Mouse (Mus musculus): ENCODE results near the gene Man1c1. TPM values are rescaled to one million over a fixed set of nuclear protein-coding genes. Genes with fewer than 3 reads are reported as not detected.
A peak's percentile ranks its signal among the peaks of the same experiment; 100 is the strongest.

The Man1c1 gene
- polyA plus RNA-seq, 1 experiment = 6.7 TPM

GRCm38 (mm10) chr4:134686022-134686661, 17.9 kb downstream of the Man1c1 start:
- Histone ChIP-seq H3K27me3 (ENCODE audit: control insufficient read depth, insufficient read depth, insufficient read length) (no peaks in the 10 kb centered on the region), H3K79me3 (ENCODE audit: low read depth) (no peaks in the 10 kb centered on the region), H3K4me3 (ENCODE audit: insufficient read depth, poor library complexity, severe bottlenecking) (no peak overlapping the region), H3ac (ENCODE audit: control insufficient read depth, insufficient read length, low read depth) (no peak overlapping the region), H3K36me3 (ENCODE audit: control insufficient read depth, insufficient read depth) (no peaks in the 10 kb centered on the region), H3K79me2 (ENCODE audit: control insufficient read depth, insufficient read depth) (no peaks in the 10 kb centered on the region)
- TF ChIP-seq MYOD1 (IDR thresholded peaks at IDR 0.05; ENCODE audit: control insufficient read depth, insufficient read length, low read depth) (no peak), CTCF (IDR thresholded peaks at IDR 0.05; ENCODE audit: control insufficient read depth, insufficient read depth, insufficient read length) (no peak), MYOG (IDR thresholded peaks at IDR 0.05; ENCODE audit: control insufficient read depth, extremely low read depth, insufficient read length) (no peak), FOSL1 (IDR thresholded peaks at IDR 0.05; ENCODE audit: insufficient read depth, low read length, poor library complexity, severe bottlenecking) (no peak), CEBPB (IDR thresholded peaks at IDR 0.05; ENCODE audit: low read depth) (no peak)

- Histone ChIP-seq H3ac (ENCODE audit: control insufficient read depth, insufficient read length, low read depth) (no peak overlapping the region), H3K36me3 (ENCODE audit: control insufficient read depth, insufficient read depth) (no peaks in the 10 kb centered on the region), H3K79me2 (ENCODE audit: control insufficient read depth, insufficient read depth) (no peaks in the 10 kb centered on the region), H3K4me3 (ENCODE audit: insufficient read depth, poor library complexity, severe bottlenecking) (no peak overlapping the region), H3K79me3 (ENCODE audit: low read depth) (no peaks in the 10 kb centered on the region), H3K27me3 (ENCODE audit: control insufficient read depth, insufficient read depth, insufficient read length) (no peaks in the 10 kb centered on the region)
- TF ChIP-seq CEBPB (IDR thresholded peaks at IDR 0.05; ENCODE audit: low read depth) (no peak), USF1 (IDR thresholded peaks at IDR 0.05; ENCODE audit: low read depth) (no peak), MYOG (IDR thresholded peaks at IDR 0.05; ENCODE audit: control insufficient read depth, extremely low read depth, insufficient read length) (no peak), CTCF (IDR thresholded peaks at IDR 0.05; ENCODE audit: control insufficient read depth, insufficient read depth, insufficient read length) (no peak), MYOD1 (IDR thresholded peaks at IDR 0.05; ENCODE audit: control insufficient read depth, insufficient read length, low read depth) (no peak), FOSL1 (IDR thresholded peaks at IDR 0.05; ENCODE audit: insufficient read depth, low read length, poor library complexity, severe bottlenecking) (no peak), MAX (IDR thresholded peaks at IDR 0.05) (no peak)
Measured at GRCm38 (mm10) chr4:134684637-134685338, 19.3 kb downstream of the Man1c1 start.

GRCm38 (mm10) chr4:134683892-134684291, 20.2 kb downstream of the Man1c1 start:
- no peaks in the 10 kb centered on the region for H3K79me3 ChIP-seq (ENCODE audit: low read depth)
- no peaks in the 10 kb centered on the region for H3K79me2 ChIP-seq (ENCODE audit: control insufficient read depth, insufficient read depth)
- no peak overlapping the region for H3K4me3 ChIP-seq (ENCODE audit: insufficient read depth, poor library complexity, severe bottlenecking)
- no peaks in the 10 kb centered on the region for H3K36me3 ChIP-seq (ENCODE audit: control insufficient read depth, insufficient read depth)
- TF ChIP-seq USF1 (IDR thresholded peaks at IDR 0.05; ENCODE audit: low read depth) = no peak
- TF ChIP-seq MYOG (IDR thresholded peaks at IDR 0.05; ENCODE audit: control insufficient read depth, extremely low read depth, insufficient read length) = no peak
- no peak for TF ChIP-seq MAX (IDR thresholded peaks at IDR 0.05)
- no peak for TF ChIP-seq FOSL1 (IDR thresholded peaks at IDR 0.05; ENCODE audit: insufficient read depth, low read length, poor library complexity, severe bottlenecking)
- TF ChIP-seq MYOD1 (IDR thresholded peaks at IDR 0.05; ENCODE audit: control insufficient read depth, insufficient read length, low read depth) = no peak
- TF ChIP-seq CEBPB (IDR thresholded peaks at IDR 0.05; ENCODE audit: low read depth) = no peak
- no peak for TF ChIP-seq CTCF (IDR thresholded peaks at IDR 0.05; ENCODE audit: control insufficient read depth, insufficient read depth, insufficient read length)
- no peaks in the 10 kb centered on the region for H3K27me3 ChIP-seq (ENCODE audit: control insufficient read depth, insufficient read depth, insufficient read length)
- no peak overlapping the region for H3ac ChIP-seq (ENCODE audit: control insufficient read depth, insufficient read length, low read depth)

GRCm38 (mm10) chr4:134683008-134683407, 21.1 kb downstream of the Man1c1 start:
- peak; percentile 23 for TF ChIP-seq MYOD1 (IDR thresholded peaks at IDR 0.05; ENCODE audit: control insufficient read depth, insufficient read length, low read depth)
- no peak for TF ChIP-seq FOSL1 (IDR thresholded peaks at IDR 0.05; ENCODE audit: insufficient read depth, low read length, poor library complexity, severe bottlenecking)
- Histone ChIP-seq H3ac (ENCODE audit: control insufficient read depth, insufficient read length, low read depth) (peak overlapping the region; percentile 35), H3K79me2 (ENCODE audit: control insufficient read depth, insufficient read depth) (no peaks in the 10 kb centered on the region), H3K27me3 (ENCODE audit: control insufficient read depth, insufficient read depth, insufficient read length) (no peaks in the 10 kb centered on the region), H3K36me3 (ENCODE audit: control insufficient read depth, insufficient read depth) (no peaks in the 10 kb centered on the region), H3K4me3 (ENCODE audit: insufficient read depth, poor library complexity, severe bottlenecking) (no peak overlapping the region), H3K79me3 (ENCODE audit: low read depth) (no peaks in the 10 kb centered on the region)

GRCm38 (mm10) chr4:134682423-134682822, 21.7 kb downstream of the Man1c1 start:
- Histone ChIP-seq H3K79me3 (ENCODE audit: low read depth) (no peaks in the 10 kb centered on the region), H3ac (ENCODE audit: control insufficient read depth, insufficient read length, low read depth) (no peak overlapping the region), H3K36me3 (ENCODE audit: control insufficient read depth, insufficient read depth) (no peaks in the 10 kb centered on the region), H3K79me2 (ENCODE audit: control insufficient read depth, insufficient read depth) (no peaks in the 10 kb centered on the region), H3K4me3 (ENCODE audit: insufficient read depth, poor library complexity, severe bottlenecking) (no peak overlapping the region), H3K27me3 (ENCODE audit: control insufficient read depth, insufficient read depth, insufficient read length) (no peaks in the 10 kb centered on the region)
- TF ChIP-seq CTCF (IDR thresholded peaks at IDR 0.05; ENCODE audit: control insufficient read depth, insufficient read depth, insufficient read length) = no peak
- TF ChIP-seq MYOG (IDR thresholded peaks at IDR 0.05; ENCODE audit: control insufficient read depth, extremely low read depth, insufficient read length) = no peak
- TF ChIP-seq MAX (IDR thresholded peaks at IDR 0.05) = no peak
- TF ChIP-seq USF1 (IDR thresholded peaks at IDR 0.05; ENCODE audit: low read depth) = no peak
- no peak for TF ChIP-seq CEBPB (IDR thresholded peaks at IDR 0.05; ENCODE audit: low read depth)
- no peak for TF ChIP-seq MYOD1 (IDR thresholded peaks at IDR 0.05; ENCODE audit: control insufficient read depth, insufficient read length, low read depth)
- TF ChIP-seq FOSL1 (IDR thresholded peaks at IDR 0.05; ENCODE audit: insufficient read depth, low read length, poor library complexity, severe bottlenecking) = no peak
